Mouse (Mus musculus) layer of hippocampus, postnatal 36 days (tissue): ENCODE results near the gene 0610040J01Rik. TPM values are rescaled to one million over a fixed set of nuclear protein-coding genes. Genes with fewer than 3 reads are reported as not detected.

Experiments
- DNase-seq, 2 experiments: peaks; one replicate each; pipeline ENCODE4 v3.0.0; 2022
- total RNA-seq, 2 experiments: library from RNA; stranded (reverse); gene quantifications; 2 replicates each; pipeline ENCODE4 v1.2.3; 2021

Gene 0610040J01Rik
- 1 to 10 TPM; 2.9 to 5.9 TPM for total RNA-seq

DNA sequence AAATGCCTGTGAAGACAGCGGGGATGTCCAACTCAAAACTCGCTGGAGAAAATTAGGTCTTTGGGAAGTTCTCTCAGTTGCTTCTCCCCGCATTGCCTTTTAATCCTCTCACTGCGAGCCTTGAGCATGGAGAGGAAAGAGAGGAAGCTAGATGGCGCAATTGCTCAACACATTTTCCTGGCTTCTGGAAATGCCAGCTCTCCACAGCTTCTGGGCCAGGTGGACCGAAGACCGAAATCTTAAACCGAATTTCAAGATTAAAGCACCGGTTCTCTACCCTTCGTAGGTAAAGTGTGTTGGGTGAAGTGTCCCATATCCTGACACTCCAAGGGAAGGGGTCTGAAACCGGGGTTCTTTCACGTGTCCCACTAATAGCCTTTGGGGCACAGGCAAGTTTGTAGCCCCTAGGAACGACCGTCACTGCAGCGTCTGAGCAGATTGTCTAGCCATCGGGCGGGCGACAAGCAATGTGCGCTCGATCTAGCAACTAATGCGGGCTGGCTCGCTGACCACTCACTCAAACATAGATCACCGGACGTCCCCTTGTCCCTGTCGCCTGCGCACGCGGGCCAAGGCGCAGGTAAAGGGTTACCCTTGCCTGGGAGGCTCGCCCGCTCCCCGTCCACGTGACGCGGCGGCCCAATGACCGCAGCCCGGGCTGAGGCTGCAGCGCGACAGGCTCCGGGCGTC, at the start of gene 0610040J01Rik:
TSS of gene 0610040J01Rik (plus strand) at position 545 of the 690 bp plus-strand sequence.
- DNase-seq, result peak; percentile 59 to 63

DNA sequence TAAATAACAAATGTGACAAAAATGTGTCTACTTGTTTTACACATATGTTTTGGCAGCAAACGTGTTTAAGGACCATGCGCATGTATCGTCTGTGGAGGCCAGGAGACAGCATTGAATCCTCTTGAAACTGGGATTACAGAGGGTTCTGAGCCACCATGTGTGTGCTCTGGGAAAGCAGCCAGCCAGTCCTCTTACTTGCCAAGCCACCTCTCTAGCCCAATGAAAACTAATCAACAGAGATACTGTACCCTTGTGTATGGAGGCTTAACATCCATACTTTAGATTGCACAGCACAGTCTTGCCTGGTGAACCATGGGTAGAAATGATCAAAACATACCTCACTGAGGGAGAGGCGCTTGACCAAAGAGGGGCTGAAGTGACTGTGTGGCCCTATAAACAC, 46.3 kb upstream of the 0610040J01Rik start:
- no peak for DNase-seq

DNA sequence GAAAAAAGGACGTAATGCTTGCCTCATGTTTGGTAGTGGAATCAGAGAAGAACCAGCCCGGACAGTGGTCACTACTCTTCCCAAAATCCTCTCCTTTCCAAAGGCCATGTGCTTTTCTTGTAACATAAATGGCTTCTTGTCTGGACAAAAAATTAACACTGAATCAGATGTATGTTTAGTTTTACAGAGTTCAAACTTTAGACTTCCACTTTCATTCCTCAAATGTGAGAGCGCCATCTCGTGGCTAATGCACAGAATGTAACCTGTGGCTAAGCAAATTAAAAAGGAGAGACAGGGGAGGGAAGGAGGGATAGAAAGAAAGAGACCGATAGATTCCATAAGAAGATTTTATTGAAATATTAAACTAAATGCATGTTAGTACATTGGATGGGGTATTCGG, 45.4 kb upstream of the 0610040J01Rik start:
- peak; percentile 37 to 55 for DNase-seq

DNA sequence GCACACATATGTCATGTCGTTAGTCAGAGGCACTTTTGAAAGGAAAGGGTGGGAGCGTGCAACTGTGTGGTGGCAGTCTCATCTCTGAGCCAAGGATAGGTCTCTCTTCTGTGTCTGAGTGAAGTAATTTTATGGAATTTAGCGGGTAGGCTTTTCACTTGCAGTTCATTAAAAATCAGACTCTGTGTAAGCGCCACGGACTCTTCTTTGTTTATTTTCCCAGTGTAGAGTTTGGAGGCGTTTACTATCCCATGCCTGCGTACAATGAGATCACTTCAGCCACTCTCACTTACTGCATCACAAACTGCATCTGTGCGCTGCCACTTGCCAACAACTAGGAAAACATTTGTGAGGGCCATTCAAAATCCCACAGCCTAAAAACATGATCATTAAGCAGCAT, 44.7 kb upstream of the 0610040J01Rik start:
- peak in 1 of 2 experiments; percentile 18 for DNase-seq

DNA sequence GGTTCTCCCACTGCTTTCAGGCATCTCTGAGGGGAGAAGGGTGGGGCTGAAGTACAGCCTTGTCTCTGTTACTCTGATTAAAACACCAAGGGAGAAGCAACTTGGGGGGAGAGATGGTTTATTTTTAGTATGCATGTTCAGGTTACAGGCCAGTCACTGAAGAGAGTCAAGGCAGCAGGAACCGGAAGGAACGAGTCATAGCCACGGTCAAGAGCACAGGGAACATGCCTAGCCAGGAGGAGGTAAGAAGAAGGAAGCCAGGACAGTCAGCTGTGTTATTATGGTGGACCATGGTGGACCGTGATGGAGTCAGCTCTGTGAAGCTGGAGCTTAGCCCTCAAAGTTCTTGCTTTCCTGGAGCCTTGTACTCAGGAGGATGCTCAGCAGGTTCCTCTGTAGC, 43.9 kb upstream of the 0610040J01Rik start:
- DNase-seq, result no peak

DNA sequence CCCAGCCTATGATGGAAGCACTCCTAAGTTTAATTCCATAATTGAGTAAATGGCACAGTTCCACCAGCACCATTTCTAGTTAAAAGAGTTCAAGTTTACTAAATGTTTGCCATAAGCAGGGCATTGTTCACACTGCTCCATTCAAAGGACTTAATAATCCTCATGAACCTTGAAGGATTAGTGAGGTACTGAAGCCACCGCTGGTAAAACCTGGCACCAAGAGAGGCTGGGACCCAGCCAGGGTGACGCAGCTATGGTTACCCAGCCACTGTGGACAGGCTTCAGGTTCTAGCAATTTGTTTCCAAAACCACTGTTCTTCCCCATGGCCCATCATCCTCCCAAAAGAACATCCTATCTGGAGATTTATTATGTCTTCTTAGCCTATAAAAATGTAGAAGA, 39.2 kb upstream of the 0610040J01Rik start:
- no peak for DNase-seq

DNA sequence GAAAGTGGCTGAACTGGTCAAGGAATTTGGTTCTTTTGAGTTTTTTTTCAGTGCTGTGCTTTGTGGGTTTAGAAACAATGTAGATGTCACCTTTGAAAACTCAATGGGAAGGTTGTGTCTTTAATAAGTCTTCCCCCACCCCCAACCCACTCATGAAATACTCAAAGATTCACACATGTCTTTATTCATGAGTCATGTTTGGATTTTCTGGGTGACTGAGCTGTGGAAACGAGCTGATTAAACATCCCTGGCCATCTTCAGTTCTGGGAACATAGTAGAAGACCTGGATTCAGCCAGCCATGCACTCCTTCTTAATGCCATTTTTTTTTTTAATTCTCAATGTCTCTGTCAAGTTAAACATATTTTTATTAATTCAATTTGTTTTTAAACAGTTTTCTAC, 38.6 kb upstream of the 0610040J01Rik start:
- DNase-seq, result no peak

DNA sequence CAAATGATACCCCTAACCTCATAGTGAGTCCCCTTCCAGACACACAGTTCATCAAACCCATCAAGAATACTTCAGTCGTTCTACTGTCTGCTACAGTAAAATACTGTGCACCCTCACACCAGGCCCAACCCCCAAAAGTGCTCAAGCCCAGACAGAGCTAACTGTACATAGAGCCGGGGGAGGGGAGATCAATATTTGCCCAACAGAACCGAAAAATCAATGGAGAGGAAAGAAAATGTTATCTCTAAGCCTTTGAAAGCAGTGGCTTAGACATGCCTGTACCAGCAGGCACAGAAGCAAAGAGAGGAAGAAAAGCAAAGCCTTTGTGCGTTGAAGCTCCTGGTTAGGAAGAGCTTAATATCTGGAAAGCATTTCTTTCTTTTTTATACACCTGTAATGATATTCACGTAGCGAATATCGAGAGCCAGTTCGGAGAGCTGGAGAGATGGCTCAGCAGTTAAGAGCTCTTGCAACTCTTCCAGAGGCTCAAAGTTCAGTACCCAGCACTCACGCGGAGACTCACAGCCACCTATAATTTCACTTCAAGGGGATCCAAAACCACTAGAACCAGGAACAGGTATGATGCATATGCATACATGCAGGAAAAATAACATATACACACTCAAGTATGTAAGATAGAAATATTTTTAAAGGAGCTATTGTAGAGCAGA, 23.9 kb upstream of the 0610040J01Rik start:
- no peak for DNase-seq

DNA sequence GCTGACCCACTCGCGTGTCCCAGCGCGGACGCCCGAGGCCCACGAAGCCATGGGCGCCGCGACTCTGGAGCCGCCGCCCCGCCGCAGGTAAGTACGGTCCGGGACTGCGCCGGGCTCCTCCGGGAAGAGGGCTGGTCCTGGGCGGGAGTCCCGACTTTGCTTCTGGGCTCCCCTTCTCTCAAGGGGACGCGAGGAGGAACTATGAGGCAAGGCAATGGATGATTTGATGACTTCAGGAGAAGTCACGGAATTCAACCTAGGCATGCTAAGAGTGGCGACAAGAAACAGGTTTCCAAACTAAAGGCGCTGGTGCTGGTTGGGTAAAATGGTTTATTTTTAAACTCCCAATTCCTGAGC, 324 bp downstream of the 0610040J01Rik start:
- DNase-seq, result no peak

DNA sequence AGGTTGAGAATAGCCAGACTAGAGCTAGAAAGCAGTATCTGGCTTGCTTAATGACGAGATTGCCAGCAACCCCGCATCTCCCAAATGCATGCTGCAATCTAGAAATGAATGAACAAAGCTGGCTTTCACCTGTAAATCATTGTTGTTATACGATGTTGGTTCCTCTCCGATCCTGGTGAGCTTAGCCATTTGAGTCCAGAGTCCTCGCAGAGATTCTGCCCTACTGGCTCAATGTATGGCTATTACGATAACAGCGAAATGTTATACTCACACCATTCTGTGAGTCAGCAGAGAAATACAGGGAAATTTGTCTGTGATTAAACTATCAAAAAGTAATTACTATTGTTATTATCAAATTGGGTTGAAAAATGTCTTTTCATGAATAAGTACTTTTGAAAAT, 4.5 kb downstream of the 0610040J01Rik start:
- DNase-seq, result no peak

DNA sequence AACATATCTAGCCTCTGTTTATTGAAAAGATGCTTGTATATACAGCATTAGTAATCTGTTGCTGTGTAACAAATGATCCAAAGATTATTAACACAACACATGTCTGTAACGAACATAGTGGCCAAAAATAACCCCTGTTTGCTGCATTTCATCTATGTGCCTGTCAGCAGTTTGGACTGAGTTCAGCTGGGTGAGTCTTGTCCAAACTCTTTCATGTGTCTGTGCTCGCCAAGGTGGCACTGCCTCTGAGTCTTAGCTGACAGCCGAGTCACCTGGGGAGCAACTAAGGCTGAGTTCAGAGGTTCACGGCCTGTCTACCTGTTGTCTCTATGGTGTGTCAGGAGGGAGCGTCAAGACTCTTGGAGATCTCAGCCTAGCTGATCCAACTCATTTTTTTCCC, 5.1 kb downstream of the 0610040J01Rik start:
- no peak for DNase-seq

DNA sequence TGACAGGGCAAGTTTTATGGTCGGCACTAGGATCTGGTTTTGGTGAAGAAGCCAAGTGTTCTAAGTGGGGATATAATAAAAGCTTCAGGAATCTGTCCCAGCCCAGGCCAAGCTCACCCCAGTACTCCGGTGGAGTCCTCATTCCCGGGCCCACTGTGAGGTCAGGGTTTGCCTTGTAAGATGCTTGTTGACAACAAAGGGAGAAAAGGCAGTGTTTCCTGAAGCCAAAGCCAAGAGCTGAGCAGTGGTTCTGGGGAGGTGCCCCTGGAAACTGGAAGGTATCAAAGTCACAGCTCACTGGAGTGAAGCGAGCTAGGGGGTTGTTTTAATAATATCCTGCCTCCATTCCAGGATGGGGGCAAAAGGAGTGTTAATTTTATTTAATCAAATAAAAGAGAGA, 6.8 kb downstream of the 0610040J01Rik start:
- no peak for DNase-seq

DNA sequence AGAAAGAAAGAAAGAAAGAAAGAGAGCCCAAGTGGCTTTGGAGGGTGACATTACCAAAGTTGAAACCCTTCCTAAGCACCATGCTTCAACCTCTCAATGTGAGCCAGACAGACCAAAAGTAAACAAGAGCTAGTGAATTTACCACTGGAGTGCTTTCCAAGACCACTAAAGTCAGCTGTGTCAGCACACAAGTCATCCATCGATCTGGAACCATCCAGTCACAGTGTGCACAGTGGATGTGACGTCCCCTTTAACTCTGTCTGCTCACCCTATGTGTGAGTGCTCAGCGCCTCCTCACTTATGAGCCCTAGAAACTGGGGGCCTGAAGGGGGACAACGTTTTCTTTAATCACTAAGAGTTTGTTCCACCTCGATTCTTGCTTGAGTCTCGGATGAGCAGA, 7.4 kb downstream of the 0610040J01Rik start:
- DNase-seq, result no peak

DNA sequence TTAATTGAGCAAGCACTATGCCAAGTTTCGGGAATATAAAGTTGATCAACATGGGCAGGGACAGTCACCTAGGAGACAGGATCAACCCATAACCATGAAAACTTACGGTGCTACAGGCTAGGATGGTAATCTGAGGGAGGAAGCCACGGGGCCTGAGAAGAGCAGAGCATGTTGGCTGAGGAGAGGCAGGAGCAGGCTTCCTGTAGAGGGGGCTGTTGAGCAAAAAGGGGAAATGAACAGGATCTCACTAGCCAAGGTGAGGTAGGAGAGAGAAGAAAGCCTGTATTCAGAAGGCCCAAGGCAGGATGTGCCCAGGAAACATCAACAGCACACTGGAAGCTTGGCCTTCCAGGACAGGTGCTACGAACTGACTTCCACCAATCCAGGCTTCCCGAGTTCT, 9.0 kb downstream of the 0610040J01Rik start:
- DNase-seq, result no peak

DNA sequence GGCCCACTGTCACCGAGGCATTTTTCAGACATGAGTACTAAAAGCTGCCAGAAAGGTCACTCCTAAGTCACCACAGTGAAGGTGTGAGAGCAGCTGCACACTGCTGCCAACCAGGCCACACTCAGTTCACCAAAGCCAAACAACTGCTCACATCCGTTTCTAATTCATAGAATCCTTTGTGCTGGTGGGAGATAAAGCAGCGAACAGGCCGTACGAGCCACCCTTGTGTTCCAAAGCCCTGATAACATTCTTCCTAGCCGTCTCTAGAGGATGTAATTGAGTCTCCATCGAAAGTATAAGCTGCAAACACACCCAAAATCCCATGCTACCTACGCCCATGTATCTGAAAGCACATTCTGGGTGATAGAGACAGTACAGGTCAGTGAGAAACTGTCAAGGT, 9.7 kb downstream of the 0610040J01Rik start:
- no peak for DNase-seq

DNA sequence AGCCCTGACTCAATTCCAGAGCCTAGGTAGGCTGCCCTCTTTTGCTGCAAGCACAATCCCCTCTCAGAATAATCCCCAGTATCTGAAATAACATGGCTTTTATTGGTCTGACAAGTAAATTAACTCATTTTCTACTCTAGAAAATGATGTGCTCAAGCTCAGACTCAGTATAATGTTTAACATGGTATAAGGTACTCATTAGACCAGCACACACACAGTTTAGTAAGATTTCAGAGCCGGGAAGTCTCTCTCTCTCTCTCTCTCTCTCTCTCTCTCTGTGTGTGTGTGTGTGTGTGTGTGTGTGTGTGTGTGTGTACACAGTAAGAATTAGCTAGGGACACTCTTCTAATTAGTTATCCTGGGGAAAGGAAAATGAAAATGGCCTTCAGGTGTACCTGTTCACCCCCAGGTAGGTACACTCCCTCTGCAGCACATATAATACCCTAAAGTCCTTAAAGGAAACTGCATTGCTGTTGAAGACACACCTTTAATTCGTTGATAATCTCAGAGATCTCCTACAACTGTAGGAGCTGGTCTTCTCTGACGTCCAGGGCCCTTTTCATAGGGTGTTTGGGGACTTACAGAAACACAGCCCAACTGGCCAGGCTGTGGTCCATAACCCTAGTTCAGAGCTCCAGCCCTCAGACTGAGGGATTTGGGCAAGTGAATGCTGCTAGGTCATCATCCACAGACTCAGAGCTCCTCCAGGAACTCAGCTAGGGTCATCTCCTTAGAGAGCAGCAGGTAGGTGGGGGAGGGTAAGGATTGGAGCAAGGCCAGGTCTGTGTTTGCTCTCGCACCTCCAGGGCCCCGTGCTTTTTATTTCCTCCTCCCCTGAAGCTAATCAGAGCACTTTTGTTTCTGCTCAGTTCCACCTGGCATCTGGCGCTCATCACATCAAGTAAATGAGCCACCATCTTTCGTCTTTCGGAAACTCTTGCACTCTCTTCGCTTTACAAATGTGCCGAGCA, 11.5 kb downstream of the 0610040J01Rik start:
- no peak for DNase-seq

DNA sequence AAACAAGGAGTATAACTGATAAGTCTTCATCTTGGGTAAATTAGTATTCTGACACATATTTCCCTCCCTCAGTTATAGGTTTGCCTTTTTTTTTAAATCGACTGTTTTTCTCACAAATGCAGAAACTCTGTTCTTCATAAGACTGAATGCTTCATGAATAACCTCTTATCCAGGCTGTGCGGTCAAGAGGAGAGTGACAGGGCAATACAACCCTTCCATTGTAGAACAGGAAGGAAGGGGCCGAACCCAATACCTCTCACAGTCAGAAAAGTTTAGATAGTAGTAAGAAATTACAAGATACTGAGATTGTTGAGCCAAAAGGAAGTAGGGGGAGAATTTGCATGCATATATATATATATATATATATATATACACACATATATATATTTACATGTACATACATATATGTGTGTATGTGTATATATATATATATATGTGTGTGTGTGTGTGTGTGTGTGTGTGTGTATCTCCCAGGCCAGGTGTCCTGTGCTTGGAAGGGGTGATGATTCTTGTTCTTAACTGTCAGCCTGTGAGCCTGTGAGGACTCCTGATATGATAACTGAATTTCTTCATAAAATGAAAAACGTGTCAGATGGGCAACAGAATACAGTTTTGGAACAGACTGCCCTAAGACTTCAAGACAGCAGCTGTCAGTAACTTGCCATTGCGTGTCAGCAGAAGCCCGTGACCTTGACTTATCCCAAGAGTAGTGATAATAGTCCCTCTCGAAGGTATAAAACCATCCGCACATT, 12.6 kb downstream of the 0610040J01Rik start:
- no peak for DNase-seq

DNA sequence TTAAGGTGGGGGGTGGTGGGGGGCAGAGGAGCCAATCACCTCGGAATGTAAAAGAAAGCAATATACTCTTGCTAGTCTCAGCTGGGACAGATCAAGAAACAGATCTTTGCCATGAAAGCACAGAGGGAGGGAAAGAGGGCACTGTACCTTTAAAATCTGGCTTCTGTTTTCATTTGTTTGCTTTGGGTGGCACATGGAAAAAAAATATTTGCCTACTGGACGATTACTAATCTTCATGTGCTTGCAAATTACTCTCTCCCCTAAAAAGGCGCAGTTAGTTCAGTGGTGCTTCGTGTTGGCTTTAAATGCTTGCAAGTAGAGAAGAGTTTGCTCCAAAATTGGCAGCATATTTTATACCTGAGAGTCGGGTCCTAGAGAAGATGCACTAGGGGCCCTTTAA, 13.7 kb downstream of the 0610040J01Rik start:
- DNase-seq, result no peak

DNA sequence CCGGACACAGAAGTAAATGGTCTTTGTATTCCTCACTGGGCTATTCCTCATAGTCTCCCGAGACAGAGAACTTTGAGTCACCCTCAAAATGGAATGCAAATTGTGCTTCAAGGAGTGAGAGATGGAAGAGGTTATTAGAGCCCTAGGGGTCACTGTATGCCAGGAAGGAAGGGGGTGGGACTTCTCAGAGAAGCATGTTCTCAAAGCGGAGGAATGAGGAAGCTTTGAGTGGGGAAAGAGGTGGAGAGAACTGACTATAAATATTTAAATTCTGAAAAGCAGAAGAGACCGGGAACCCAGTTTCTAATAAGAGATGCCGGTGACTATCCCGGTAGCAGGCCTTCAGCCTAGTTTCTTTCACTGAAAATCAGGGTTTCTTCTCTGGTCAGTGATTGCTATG, 14.8 kb downstream of the 0610040J01Rik start:
- DNase-seq, result no peak

DNA sequence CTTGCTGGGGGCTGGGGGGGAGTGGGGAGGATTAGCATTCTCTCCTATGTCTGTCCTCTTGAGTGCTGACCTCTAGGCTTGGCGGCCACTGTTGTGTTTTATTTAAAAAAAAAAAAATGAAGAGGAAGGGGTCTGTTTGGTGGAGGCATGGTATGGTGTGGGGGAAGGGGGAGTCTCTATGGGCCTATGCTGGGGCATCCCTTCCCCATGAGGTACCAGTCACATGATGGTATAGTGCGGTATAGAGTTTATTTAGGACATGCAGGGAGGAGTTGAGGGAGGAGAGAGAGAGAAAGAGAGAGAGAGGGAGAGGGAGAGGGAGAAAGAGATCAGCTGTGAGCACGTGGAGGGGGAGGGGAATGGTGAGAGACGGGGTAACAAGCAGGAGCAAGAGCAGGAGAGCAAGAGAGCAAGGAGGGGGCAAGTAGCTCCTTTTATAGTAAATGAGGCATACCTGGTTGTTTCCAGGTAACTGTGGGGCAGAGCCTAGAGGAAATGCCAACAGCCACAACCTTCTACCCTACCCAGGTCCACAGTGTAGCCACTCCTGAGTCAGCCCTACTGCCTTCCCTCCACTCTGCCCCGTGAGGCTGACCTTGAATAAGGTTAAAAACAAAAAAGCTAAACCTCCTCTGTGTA, 15.4 kb downstream of the 0610040J01Rik start:
- no peak for DNase-seq

DNA sequence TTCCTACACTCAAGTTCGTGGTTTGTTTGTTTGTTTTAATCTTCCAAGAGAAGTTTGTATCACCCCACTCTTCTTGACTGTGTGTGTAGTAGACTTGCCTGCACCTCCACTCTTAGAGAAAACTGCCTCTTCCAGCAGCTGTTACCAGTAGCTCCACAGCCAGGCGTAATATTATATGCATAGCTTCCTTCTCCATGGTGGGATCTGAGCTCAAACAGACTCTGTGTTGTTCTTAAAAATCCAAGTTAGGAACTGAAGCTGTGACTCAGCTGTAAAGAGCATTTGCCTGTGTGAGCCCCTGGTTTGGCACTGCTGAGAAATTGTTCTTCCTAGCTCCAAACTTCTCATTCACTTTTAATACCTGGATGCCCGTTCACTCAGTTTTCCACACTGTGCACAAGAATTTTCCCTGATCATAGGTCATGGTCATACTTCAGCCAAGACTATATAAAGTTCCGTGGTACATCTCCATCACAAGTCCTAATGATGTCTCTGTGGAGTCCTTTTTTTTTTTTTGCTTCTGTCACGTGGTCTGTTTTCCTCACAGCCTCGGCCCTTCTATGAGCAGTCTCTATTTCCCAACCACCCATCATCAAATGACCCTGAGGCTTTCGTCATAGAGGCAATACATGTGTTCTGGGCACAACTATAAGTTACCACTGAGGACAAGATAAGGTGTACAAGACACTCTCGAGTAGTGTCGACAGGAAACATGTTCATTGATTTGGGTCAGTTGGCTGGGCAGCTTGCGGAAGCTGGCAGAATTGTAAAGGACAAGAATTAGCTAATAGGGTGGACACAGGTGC, 16.4 kb downstream of the 0610040J01Rik start:
- DNase-seq, result no peak
